Mouse (Mus musculus): ENCODE data around the gene Kpna7. TPM values are rescaled to one million over a fixed set of nuclear protein-coding genes. Genes with fewer than 3 reads are reported as not detected.
A peak's percentile ranks its signal among the peaks of the same experiment; 100 is the strongest.
"Not testable (repeated sequence)": the region's sequence is repeated elsewhere in the genome, so short reads cannot be mapped to it uniquely, and the experiment has no call there.

Gene Kpna7
- total and polyA plus RNA-seq, 3 experiments: 0.35 to 2.2 TPM; not detected in 1

DNA sequence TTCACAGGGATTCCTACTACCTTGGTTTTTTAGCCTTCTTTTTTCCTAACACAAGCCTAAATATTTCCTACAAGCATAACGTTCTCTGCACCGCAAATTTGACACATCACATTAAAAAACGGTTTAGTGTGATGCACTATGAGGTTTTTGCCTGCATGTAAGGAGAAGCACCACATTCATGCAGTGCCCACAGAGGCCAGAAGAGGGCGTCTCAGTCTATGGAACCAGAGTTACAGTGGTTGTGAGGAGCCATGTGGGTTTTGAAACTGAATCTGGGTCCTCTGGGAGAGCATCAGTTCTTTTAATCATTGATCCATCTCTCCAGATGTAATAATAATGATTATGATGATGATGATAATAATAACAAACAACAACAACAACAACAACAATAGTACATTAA, 42.2 kb downstream of the Kpna7 start (continued):
- TF ChIP-seq TBP (IDR thresholded peaks at IDR 0.05; ENCODE audit: low read depth, low read length) (no peak), ZMIZ1 (IDR thresholded peaks at IDR 0.05; ENCODE audit: low read depth, low read length) (no peak), RCOR1 (IDR thresholded peaks at IDR 0.05; ENCODE audit: low read depth, low read length) (no peak), UBTF (IDR thresholded peaks at IDR 0.05; ENCODE audit: borderline replicate concordance, insufficient read depth, low read depth, low read length) (no peak), MYB (IDR thresholded peaks at IDR 0.05; ENCODE audit: low read depth, low read length) (no peak), JUND (IDR thresholded peaks at IDR 0.05; ENCODE audit: low read depth, low read length) (no peak), ZC3H11A (IDR thresholded peaks at IDR 0.05; ENCODE audit: low read depth, low read length) (peak; percentile 69), CTCF (IDR thresholded peaks at IDR 0.05 in 2 of 3, conservative IDR thresholded peaks at IDR 0.05 in 1 of 3; ENCODE audit: control insufficient read depth in 1 of 3, insufficient read depth in 1 of 3, low read depth in 2 of 3, low read length in 3 of 3, poor library complexity in 1 of 3, severe bottlenecking in 1 of 3) (peak; percentile 80 to 85 (median 83)), BHLHE40 (IDR thresholded peaks at IDR 0.05; ENCODE audit: borderline replicate concordance, low read depth, low read length) (no peak), MAFK (IDR thresholded peaks at IDR 0.05; ENCODE audit: borderline replicate concordance, low read depth, low read length) (no peak), MAZ (IDR thresholded peaks at IDR 0.05; ENCODE audit: low read depth, low read length) (no peak), NELFE (IDR thresholded peaks at IDR 0.05; ENCODE audit: low read depth, low read length) (no peak), SIN3A (IDR thresholded peaks at IDR 0.05; ENCODE audit: low read length) (no peak), TAL1 (IDR thresholded peaks at IDR 0.05; ENCODE audit: low read length) (no peak), HCFC1 (IDR thresholded peaks at IDR 0.05; ENCODE audit: low read depth, low read length) (no peak)

DNA sequence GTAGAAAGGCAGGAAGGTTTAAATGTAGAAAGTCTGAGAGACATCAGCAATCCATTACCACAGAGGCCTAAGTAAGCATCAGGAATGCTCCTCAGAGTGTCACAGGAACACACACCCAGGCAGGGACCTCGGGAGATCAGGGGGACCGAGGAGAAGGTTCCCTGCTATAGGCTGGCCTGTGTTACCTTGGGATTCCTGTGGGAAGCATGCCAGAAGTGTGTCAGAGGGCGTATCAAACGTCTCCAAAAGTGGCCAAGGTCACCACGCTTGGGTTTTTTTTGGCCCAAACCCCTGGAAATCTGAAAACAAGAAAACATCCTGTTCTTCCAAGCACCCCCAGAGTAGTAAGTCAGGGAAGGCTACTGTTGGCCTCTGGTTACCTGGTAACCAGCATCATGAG, 51.4 kb downstream of the Kpna7 start, which contains the start of gene Gm4871:
TSS of gene Gm4871 (minus strand) at position 364 of the 400 bp plus-strand sequence.
- H3K9me3 ChIP-seq (replicated peaks; ENCODE audit: insufficient read depth, low read length); H3K36me3 ChIP-seq (ENCODE audit: control insufficient read depth in 1 of 2, insufficient read depth in 2 of 2, low read length in 2 of 2); DNase-seq (ENCODE audit: low read depth, low spot score); H3K27ac ChIP-seq (ENCODE audit: control insufficient read depth, low read depth, low read length); H3K9ac ChIP-seq (ENCODE audit: control insufficient read depth, low read depth, low read length, poor library complexity, severe bottlenecking); H3K4me3 ChIP-seq (ENCODE audit: control insufficient read depth in 1 of 2, insufficient read depth in 1 of 2, low read depth in 2 of 2, low read length in 2 of 2); H3K79me2 ChIP-seq (ENCODE audit: control insufficient read depth, insufficient read depth, low read length, poor library complexity); H3K27me3 ChIP-seq (ENCODE audit: control insufficient read depth in 1 of 2, insufficient read depth in 2 of 2, low read length in 2 of 2); H3K4me1 ChIP-seq (ENCODE audit: control insufficient read depth in 1 of 2, insufficient read depth in 2 of 2, low read length in 2 of 2): not testable (repeated sequence)

DNA sequence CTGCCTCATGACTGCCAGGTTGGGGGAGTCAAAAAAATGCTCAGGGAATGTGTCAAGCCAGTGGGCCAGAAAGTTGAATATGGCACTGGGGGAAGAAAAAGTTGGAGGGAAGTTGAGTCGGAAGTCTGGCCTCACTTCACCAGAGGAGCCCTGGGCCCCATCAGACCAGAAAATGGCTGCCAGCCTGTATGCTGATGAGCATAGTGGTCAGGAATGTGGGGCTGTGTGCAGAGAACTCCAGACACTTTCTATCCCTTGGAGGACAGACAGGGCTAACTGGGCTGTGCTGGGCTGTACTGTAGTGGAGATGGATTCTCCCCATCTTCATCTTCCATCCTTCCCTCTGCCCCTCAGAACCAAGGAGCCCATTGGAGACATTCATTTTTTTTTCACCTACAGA, 53.4 kb downstream of the Kpna7 start:
- not testable (repeated sequence) for DNase-seq (ENCODE audit: low read depth, low spot score); H3K4me3 ChIP-seq (ENCODE audit: control insufficient read depth in 1 of 2, insufficient read depth in 1 of 2, low read depth in 2 of 2, low read length in 2 of 2); H3K4me1 ChIP-seq (ENCODE audit: control insufficient read depth in 1 of 2, insufficient read depth in 2 of 2, low read length in 2 of 2); H3K27ac ChIP-seq (ENCODE audit: control insufficient read depth, low read depth, low read length); H3K27me3 ChIP-seq (ENCODE audit: control insufficient read depth in 1 of 2, insufficient read depth in 2 of 2, low read length in 2 of 2); H3K36me3 ChIP-seq (ENCODE audit: control insufficient read depth in 1 of 2, insufficient read depth in 2 of 2, low read length in 2 of 2); H3K9ac ChIP-seq (ENCODE audit: control insufficient read depth, low read depth, low read length, poor library complexity, severe bottlenecking); H3K9me3 ChIP-seq (replicated peaks; ENCODE audit: insufficient read depth, low read length); H3K79me2 ChIP-seq (ENCODE audit: control insufficient read depth, insufficient read depth, low read length, poor library complexity)

Measured in MEL (cell line).